Mouse (Mus musculus): ENCODE measurements around the gene Akr1b3. TPM values are rescaled to one million over a fixed set of nuclear protein-coding genes. Genes with fewer than 3 reads are reported as not detected.
"Not testable (repeated sequence)": the region's sequence is repeated elsewhere in the genome, so short reads cannot be mapped to it uniquely, and the experiment has no call there.

The Akr1b3 gene
- polyA plus RNA-seq (2016; fragmentation: Nextera tagmentation; extraction: Ambion mirVana): 155 and 173 TPM in 2 replicates

DNA sequence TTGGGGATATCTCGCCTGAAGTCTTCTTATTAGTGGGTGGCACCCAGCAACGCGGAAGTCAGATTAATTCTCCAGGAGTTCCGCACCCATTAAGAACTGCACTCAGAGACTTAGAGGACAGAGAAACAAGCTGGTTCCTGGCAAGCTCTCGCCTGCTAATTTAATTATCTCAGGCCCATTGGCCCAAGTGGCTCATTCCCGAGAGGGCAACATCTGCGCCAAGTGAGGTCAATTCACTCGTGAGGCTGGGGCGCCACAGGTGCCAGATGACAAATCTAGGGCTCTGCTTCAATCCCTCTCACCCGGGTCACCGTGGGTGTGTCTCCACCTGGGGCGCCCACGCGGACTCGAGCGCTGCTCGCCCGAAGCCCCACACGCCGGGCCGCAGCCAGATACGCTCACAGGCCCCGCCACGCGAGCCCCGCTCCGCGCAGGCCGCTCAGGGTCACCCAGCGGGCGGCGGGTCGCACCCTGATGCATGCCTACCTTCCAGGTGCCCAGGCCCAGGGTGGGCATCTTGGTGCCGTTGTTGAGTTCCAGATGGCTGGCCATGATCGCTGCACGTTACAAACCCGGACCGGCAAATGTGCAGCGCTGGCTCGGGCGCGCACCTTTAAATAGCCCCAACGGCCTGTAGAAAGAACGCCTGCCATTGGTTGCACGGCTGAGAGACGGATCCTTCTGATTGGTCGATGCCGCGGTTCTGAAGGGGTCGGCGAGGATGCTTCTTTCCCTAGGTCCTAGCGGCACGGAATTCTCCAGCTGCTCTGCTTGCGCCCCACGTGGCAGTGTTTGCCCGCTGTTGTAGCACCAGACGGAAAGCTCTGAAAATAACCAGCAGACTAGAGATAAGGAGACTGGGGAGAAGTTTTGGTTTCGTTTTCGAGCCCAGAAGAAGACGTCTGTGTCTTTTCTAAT, at the start of gene Akr1b3:
Akr1b3 (minus strand) TSS at position 625 of the 918 bp plus-strand sequence.
- Histone ChIP-seq H3K27ac (replicated peaks) (no peak within 1 kb of the TSS), H3K4me3 (peak within 1 kb of the TSS; percentile 79), H3K36me3 (no peaks in the 10 kb centered on the region), H3K4me2 (replicated peaks) (peak within 1 kb of the TSS; percentile 91), H3K9me3 (no peaks in the 10 kb centered on the region), H3K9ac (replicated peaks) (peak within 1 kb of the TSS; percentile 70), H3K27me3 (peaks cover 7% of the 10 kb centered on the region), H3K4me1 (peaks cover 14% of the 10 kb centered on the region)
- ATAC-seq (ENCODE audit: low FRiP score, low read depth): peak; percentile 100
- 1% methylated on average over 60 of the region's 60 CpGs for WGBS

DNA sequence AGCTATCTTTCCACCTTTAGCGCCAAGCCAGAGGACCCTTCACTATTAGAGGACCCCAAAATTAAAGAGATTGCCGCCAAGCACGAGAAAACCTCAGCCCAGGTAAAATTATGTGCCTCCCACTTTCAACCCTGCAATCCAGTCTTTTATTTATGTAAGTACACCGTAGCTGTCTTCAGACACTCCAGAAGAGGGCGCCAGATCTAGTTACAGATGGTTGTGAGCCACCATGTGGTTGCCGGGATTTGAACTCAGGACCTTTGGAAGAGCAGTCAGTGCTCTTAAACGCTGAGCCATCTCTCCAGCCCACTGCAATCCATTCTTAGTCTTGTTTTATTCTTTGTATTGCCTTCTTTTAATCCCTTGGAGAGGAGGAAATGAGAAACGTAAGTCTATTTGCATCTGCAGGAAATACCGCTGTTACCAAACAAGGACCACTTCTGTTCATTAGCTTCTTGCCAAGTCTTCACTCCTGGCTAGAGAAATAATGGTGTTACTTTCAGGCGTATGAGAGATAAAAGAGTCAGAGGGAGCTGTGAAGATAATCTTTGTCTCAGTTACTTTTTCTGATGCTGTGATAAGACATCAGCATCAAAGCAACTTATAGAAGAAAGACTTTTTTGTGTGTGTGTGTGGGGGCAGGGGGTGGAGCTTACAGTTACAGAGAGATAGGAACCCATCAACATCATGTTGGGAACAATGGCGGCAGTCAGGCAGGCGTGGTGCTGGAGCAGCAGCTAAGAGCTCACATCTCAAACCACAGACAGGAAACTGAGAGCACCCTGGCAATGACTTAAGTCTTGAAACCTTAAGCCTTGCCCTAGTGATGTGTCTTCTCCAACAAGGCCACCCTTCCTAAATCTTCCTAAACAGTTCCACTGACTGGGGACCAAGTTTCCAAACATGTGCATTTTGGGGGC, 47.2 kb upstream of the Akr1b3 start:
- Histone ChIP-seq H3K4me1 (peaks cover 6% of the 10 kb centered on the region), H3K27ac (replicated peaks) (no peak overlapping the region), H3K9me3 (no peaks in the 10 kb centered on the region), H3K4me3 (no peak overlapping the region), H3K27me3 (no peaks in the 10 kb centered on the region), H3K4me2 (replicated peaks) (no peak overlapping the region), H3K9ac (replicated peaks) (no peak overlapping the region), H3K36me3 (no peaks in the 10 kb centered on the region)
- no peak for ATAC-seq (ENCODE audit: low FRiP score, low read depth)
- 86% methylated on average over 12 of the region's 12 CpGs for WGBS

DNA sequence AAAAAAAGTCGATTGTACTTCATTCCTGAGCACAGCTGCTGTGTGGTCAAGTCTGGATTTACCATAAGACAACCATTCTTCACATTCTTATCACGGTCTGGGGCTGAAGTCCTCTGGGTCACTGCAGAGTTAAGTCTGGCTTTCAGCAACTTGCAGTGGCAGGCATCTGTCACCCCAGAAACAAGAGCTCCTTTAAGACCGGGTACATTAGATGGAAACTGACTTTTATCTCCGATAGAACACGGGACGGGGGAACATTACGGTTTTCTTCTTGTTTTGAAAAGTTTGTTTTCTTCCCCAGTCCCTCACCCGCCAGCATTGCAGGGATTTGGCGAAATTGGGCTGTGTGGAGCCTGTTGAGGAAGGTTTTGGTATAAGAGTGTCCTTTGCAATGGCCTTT, 38.6 kb upstream of the Akr1b3 start:
- no peak overlapping the region for H3K9ac ChIP-seq (replicated peaks)
- 85% methylated on average over 9 of the region's 9 CpGs for WGBS
- H3K27ac ChIP-seq (replicated peaks): no peak overlapping the region
- H3K4me3 ChIP-seq: no peak overlapping the region
- H3K4me1 ChIP-seq: peaks cover 10% of the 10 kb centered on the region; the same call in 1 of the 2 replicates
- no peak overlapping the region for H3K4me2 ChIP-seq (replicated peaks)
- H3K36me3 ChIP-seq: no peaks in the 10 kb centered on the region
- no peaks in the 10 kb centered on the region for H3K9me3 ChIP-seq
- H3K27me3 ChIP-seq: no peaks in the 10 kb centered on the region
- ATAC-seq (ENCODE audit: low FRiP score, low read depth): no peak

DNA sequence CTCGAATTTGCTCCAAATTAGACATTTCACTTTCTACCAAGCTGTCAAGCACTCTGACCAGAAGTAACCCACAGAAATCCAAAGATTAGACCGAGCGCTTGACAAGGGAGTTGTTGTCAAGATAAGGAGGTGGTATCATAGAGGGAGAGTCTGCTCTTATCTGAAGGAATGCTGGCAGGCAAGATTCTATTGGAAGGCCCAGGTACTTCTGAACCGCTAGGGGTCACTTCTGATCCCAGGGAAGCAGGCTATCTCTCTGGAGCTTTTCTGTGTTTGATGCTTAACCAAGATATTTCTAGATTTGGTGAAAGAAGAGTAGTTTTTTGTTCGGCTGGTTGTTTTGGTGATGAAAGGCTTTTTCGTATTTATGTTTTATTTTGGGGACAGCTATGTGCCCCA, 38.1 kb upstream of the Akr1b3 start:
- no peak for ATAC-seq (ENCODE audit: low FRiP score, low read depth)
- 75% methylated on average over 6 of the region's 6 CpGs for WGBS
- Histone ChIP-seq H3K4me1 (peaks cover 10% of the 10 kb centered on the region; the same call in 1 of the 2 replicates), H3K27ac (replicated peaks) (no peak overlapping the region), H3K4me3 (no peak overlapping the region), H3K36me3 (no peaks in the 10 kb centered on the region), H3K27me3 (no peaks in the 10 kb centered on the region), H3K9ac (replicated peaks) (no peak overlapping the region), H3K9me3 (no peaks in the 10 kb centered on the region), H3K4me2 (replicated peaks) (no peak overlapping the region)

DNA sequence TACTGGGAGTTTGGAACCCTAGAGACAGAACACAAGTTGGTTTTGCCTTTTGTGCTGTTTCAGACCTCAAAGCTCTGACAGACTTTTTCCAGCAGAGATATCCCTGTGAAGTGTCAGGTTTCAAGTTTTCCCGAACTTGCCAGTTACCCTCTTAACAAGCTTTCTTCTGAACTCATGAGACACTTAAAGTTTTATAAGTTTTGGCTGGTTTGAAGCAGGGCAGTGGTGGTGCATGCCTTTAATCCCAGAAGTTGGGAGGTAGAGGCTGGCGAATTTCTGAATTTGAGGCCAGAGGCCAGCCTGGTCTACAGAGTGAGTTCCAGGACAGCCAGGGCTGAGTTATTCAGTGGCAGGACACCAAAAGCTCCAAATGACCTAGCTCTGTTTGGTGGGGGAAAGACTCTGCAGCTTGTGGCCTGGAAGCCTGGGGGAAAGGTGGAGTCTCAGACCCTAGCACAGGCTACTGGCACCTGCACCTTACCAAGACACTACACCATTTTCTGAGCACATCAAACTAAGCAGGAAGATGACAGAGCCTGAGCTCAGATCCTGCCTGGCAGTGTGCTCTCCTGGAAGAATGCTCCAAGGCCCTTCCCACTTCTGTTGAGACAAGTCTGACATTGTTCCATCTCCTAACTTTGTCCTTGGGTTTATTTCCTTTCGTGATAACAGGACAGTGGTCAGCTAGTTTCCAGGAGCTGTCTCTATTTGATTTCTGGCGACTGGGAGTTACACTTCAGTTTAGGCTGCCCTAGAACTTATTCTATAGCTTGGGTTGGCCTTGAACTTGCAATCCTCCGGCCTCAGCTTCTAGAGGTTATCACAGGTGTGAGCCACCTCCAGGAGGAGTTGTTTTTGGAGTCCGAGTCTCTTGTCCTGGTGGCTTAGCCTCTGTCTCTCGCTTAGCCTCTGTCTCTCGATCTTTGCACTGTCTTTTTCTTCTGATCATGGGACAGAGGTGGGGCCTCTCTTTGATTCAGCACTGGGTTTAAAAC, 37.4 kb upstream of the Akr1b3 start:
- Histone ChIP-seq H3K27ac (replicated peaks) (no peak overlapping the region), H3K36me3 (no peaks in the 10 kb centered on the region), H3K9ac (replicated peaks) (no peak overlapping the region), H3K27me3 (no peaks in the 10 kb centered on the region), H3K4me3 (peak overlapping the region; percentile 27), H3K4me2 (replicated peaks) (peak overlapping the region; percentile 51), H3K4me1 (peaks cover 10% of the 10 kb centered on the region; the same call in 1 of the 2 replicates), H3K9me3 (no peaks in the 10 kb centered on the region)
- ATAC-seq (ENCODE audit: low FRiP score, low read depth): no peak
- WGBS: 76% methylated on average over 8 of the region's 8 CpGs

DNA sequence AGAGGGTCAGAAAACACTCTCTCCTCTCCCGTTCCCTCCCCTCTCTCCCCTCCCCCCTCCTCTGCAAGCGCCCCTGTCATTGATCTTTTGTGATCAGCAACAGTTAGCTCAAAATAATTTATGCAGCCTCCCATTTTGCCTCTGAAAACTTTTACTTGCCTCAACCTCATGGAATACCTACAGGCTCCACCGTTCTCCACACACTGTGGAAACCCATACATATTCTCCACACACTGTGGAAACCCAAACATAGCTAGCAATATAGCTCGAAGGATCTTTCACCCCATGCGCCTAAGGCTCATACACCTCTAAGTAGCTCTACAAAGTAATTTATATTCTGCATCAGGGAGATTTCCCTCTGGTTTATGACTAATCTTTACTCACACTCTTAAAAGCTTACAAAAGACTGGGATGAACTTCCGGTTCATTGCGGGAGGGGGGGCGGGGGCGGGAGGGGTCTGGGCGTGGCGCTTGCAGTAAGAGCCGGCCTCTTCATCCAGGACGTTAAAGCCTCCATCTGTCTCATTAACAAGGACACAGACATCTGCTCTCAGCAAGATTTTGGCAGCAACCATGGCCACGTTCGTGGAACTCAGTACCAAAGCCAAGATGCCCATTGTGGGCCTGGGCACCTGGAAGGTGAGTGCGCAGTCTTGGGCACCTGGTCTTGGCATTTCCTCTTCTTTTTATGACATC, 36.5 kb upstream of the Akr1b3 start, which contains the start of gene Akr1b8:
Akr1b8 (plus strand) TSS at position 462 of the 696 bp plus-strand sequence.
- 16% methylated on average over 16 of the region's 16 CpGs for WGBS

DNA sequence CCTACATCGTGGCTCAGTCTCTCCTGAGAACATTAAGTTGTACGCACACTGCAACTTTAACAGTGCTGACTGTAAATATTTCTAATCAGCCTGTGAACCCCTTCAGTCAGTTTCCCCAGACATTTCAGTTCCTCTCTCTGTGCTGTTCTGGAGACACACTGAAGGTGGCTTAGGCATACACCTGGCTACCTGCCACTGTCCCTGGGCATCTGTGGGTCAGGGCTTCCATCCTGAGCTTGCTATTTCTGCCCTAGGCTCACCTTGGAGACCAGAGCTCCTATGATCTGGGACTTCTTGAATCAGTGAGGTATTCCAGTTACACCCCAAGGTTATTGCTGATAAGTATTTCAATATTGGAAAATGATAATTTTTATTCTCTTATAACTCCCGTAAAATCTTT, 35.1 kb upstream of the Akr1b3 start:
- H3K27ac ChIP-seq (replicated peaks): no peak overlapping the region
- ATAC-seq (ENCODE audit: low FRiP score, low read depth): no peak
- peaks cover 10% of the 10 kb centered on the region; the same call in 1 of the 2 replicates for H3K4me1 ChIP-seq
- no peak overlapping the region for H3K4me2 ChIP-seq (replicated peaks)
- no peaks in the 10 kb centered on the region for H3K36me3 ChIP-seq
- H3K4me3 ChIP-seq: no peak overlapping the region
- H3K9ac ChIP-seq (replicated peaks): no peak overlapping the region
- H3K27me3 ChIP-seq: no peaks in the 10 kb centered on the region
- WGBS: 94% methylated on average over 3 of the region's 3 CpGs
- no peaks in the 10 kb centered on the region for H3K9me3 ChIP-seq

More for the DNA sequence above, 36.5 kb upstream of the Akr1b3 start, which contains the start of gene Akr1b8:
- H3K9ac ChIP-seq (replicated peaks): no peak within 1 kb of the TSS; the same call in 1 of the 2 replicates
- peak within 1 kb of the TSS; percentile 27 for H3K4me3 ChIP-seq
- H3K4me1 ChIP-seq: peaks cover 10% of the 10 kb centered on the region; the same call in 1 of the 2 replicates
- H3K9me3 ChIP-seq: no peaks in the 10 kb centered on the region
- peak; percentile 56; the same call in 1 of the 2 replicates for ATAC-seq (ENCODE audit: low FRiP score, low read depth)
- peak within 1 kb of the TSS; percentile 51 for H3K4me2 ChIP-seq (replicated peaks)
- no peaks in the 10 kb centered on the region for H3K27me3 ChIP-seq
- no peak within 1 kb of the TSS for H3K27ac ChIP-seq (replicated peaks)
- no peaks in the 10 kb centered on the region for H3K36me3 ChIP-seq

DNA sequence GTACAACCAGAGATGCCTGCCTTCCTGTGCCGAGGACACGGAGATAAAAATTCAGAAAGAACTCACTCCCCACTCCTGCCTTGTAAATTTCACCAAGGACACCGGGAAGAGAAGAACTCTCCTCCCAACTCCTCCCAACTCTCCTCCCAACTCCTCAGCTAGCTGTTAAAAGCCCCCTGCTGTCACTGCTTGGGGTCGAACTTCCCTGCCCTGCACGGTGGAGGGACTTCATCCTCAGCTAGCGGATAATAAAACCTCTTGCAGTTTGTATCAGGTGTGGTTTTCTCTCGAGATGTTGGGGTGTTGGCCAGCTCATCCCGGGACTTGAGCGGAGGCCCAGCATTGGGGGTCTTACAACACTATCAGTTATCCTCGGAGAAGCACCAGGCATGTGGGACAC, 34.2 kb upstream of the Akr1b3 start:
- not testable (repeated sequence) for H3K4me3 ChIP-seq; H3K9me3 ChIP-seq; H3K36me3 ChIP-seq; H3K27me3 ChIP-seq; H3K9ac ChIP-seq (replicated peaks); ATAC-seq (ENCODE audit: low FRiP score, low read depth); H3K4me2 ChIP-seq (replicated peaks); H3K27ac ChIP-seq (replicated peaks)
- peaks cover 10% of the 10 kb centered on the region; the same call in 1 of the 2 replicates for H3K4me1 ChIP-seq
- WGBS: 49% methylated on average over 10 of the region's 10 CpGs

DNA sequence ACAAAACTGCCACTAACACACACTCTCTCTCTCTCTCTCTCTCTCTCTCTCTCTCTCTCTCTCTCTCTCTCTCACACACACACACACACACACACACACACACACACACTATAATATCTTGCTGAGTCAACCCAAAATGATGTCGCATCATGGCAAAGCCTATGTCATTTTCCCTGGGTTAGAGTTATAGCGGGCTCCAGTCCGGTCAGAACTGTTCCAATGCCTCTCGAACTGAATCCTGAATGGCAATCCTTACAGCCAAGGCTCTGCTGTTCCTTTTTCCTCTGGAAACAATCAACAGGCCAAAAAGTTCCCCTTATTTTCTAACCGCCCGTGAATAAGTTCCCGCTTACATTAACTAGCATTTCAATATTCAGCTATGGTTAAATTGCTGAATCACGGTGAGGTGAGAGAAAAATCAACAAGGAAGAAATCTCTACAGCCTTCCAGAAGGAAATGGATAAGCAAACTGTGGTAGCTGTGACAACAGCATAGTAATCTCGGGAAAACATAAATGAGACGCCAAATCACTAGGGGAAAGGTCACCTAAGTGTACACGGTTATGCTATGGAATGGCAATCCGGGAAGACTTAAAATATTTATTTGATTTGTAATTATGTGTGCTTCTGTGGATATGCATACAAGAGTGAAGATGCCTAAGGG, 32.9 kb upstream of the Akr1b3 start:
- WGBS: 84% methylated on average over 12 of the region's 12 CpGs
- ATAC-seq (ENCODE audit: low FRiP score, low read depth): no peak
- Histone ChIP-seq H3K4me3 (no peak overlapping the region), H3K27ac (replicated peaks) (no peak overlapping the region), H3K9me3 (no peaks in the 10 kb centered on the region), H3K4me2 (replicated peaks) (no peak overlapping the region), H3K9ac (replicated peaks) (no peak overlapping the region), H3K27me3 (no peaks in the 10 kb centered on the region), H3K4me1 (peaks cover 11% of the 10 kb centered on the region; the same call in 1 of the 2 replicates), H3K36me3 (no peaks in the 10 kb centered on the region)

Measured in midbrain, embryonic 12.5 days (tissue).